Mouse (Mus musculus) ES-E14 (cell line): ENCODE results near the gene Rnpepl1. TPM values are rescaled to one million over a fixed set of nuclear protein-coding genes. Genes with fewer than 3 reads are reported as not detected.
A peak's percentile ranks its signal among the peaks of the same experiment; 100 is the strongest.
"Not testable (repeated sequence)": the region's sequence is repeated elsewhere in the genome, so short reads cannot be mapped to it uniquely, and the experiment has no call there.

Experiments
- DNase-seq: peaks from one replicate; pipeline ENCODE4 v3.0.0-alpha.2; 2013; ENCODE audit warnings: low read depth, low spot score
- H3K27ac ChIP-seq: 2 replicates; pipeline ENCODE4 v1.5.1; 2012; ENCODE audit warnings: low read depth, mild to moderate bottlenecking, low read length, moderate library complexity, mixed read lengths; ENCODE audit not compliant: poor library complexity, insufficient read depth, severe bottlenecking
- H3K36me3 ChIP-seq: 2 replicates; pipeline ENCODE4 v1.6.1; 2012; ENCODE audit warnings: mild to moderate bottlenecking, low read length, moderate library complexity, mixed read lengths; ENCODE audit not compliant: control insufficient read depth, poor library complexity, insufficient read depth, severe bottlenecking
- H3K4me1 ChIP-seq, 2 experiments: fragments of 150-350 bp in 1 of 2; sonication (generic) in 1 of 2; 2 replicates each; pipeline ENCODE4 v1.6.1; 2012; ENCODE audit warnings: low read length in 2 of 2, mild to moderate bottlenecking in 1 of 2, mixed read lengths in 1 of 2; ENCODE audit not compliant: control insufficient read depth in 2 of 2, insufficient read depth in 2 of 2, poor library complexity in 1 of 2
- H3K4me3 ChIP-seq, 2 experiments: fragments of 150-350 bp in 1 of 2; sonication (generic) in 1 of 2; 2 replicates each; pipeline ENCODE4 v1.5.1; 2012; ENCODE audit warnings: low read length in 2 of 2, low read depth in 1 of 2, mild to moderate bottlenecking in 1 of 2, mixed read lengths in 1 of 2; ENCODE audit not compliant: insufficient read depth in 1 of 2, poor library complexity in 1 of 2, severe bottlenecking in 1 of 2
- H3K9ac ChIP-seq: 2 replicates; pipeline ENCODE4 v1.6.1; 2012; ENCODE audit warnings: low read depth, mild to moderate bottlenecking, low read length, mixed read lengths; ENCODE audit not compliant: poor library complexity, insufficient read depth, severe bottlenecking
- H3K9me3 ChIP-seq: fragments of 150-350 bp; sonication (generic); 2 replicates; pipeline ENCODE4 v1.6.1; 2012; ENCODE audit warnings: low read depth, mild to moderate bottlenecking, low read length; ENCODE audit not compliant: control insufficient read depth, insufficient read depth
- CHD2 ChIP-seq: IDR thresholded peaks from 2 replicates; pipeline ENCODE4 v1.6.1; 2014; ENCODE audit warnings: mild to moderate bottlenecking, low read depth, low read length, inconsistent platforms
- HCFC1 ChIP-seq: IDR thresholded peaks from 2 replicates; pipeline ENCODE4 v1.6.1; 2012; ENCODE audit warnings: low read length, inconsistent platforms, borderline replicate concordance; ENCODE audit not compliant: insufficient read depth
- MAFK ChIP-seq: IDR thresholded peaks from 2 replicates; pipeline ENCODE4 v1.6.1; 2014; ENCODE audit warnings: mild to moderate bottlenecking, low read depth, low read length, inconsistent platforms; ENCODE audit not compliant: insufficient read depth
- ZC3H11A ChIP-seq: IDR thresholded peaks from 2 replicates; pipeline ENCODE4 v1.6.1; 2012; ENCODE audit warnings: low read depth, mild to moderate bottlenecking, inconsistent platforms, low read length, borderline replicate concordance
- ZNF384 ChIP-seq: IDR thresholded peaks from 2 replicates; pipeline ENCODE4 v1.6.1; 2012; ENCODE audit warnings: low read depth, low read length, inconsistent platforms
- in situ Hi-C, 2 experiments: fragments of 600-800 bp; cut with MboI; formaldehyde crosslinking; loops; one replicate each; pipeline ENCODE4 v1.15.1; 2025; ENCODE audit warnings: low sequenced_read_pairs in 2 of 2, inconsistent platforms in 1 of 2; ENCODE audit not compliant: unreplicated experiment in 2 of 2
- total RNA-seq: library from RNA; depleted of rRNA; stranded (reverse); fragments of 300-350 nt; gene quantifications from 2 replicates; pipeline ENCODE4 v1.2.3, GENCODE M21; 2012

Gene Rnpepl1
- total RNA-seq, 1 experiment = 15.8 TPM

DNA sequence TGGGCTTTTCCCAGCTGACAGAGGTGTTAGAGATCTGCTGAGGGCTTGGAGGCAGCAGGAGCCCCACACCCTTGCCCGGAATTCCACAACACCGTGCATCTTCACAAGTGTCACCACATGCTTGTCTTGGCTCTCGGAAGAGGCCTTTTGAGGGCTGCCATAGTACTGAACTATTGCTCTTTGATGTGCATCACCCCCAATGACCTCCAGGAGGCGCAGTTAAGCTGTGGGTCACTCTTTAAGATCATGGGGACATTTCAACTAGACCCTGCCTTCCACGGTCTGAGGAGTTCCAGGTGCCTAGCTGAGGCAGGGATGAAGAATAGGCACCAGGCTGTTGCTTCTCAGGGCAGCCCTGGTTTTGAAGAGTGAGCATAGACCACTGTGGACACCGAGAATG is 38.8 kb downstream of the Rnpepl1 start:
- H3K4me3 ChIP-seq = no peak overlapping the region
- H3K9ac ChIP-seq = no peak overlapping the region
- H3K27ac ChIP-seq = no peak overlapping the region
- TF ChIP-seq CHD2 (no peak), ZNF384 (no peak), MAFK (no peak), HCFC1 (no peak), ZC3H11A (0 out of 2 replicates have a peak, but pooled peaks have one; percentile 6)
- H3K9me3 ChIP-seq = no peaks in the 10 kb centered on the region
- in situ Hi-C loops = no loop called here
- peak; percentile 36 for DNase-seq
- H3K36me3 ChIP-seq = peaks cover 12% of the 10 kb centered on the region; the same call in 1 of the 2 replicates
- no peaks in the 10 kb centered on the region for H3K4me1 ChIP-seq

DNA sequence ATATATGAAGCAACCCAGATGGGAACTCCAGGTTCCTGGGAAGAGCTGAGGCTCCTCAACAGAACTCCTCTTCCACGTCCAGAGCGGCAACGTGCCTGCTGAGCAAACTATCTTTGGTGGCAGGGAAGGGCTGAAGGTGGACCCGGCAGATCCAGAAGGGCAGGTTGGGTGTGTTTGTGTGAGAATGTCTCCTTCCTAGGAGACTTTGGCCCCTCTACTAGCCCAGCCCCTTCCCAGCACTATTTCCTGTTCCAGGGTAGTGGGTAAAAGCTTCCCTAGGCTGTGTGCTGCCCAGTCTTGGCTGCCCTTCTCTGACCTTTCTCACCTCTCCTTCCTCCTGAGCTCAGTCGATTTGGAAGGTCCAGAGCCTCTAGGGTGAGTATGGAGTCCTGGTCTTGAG is 40.0 kb downstream of the Rnpepl1 start, which contains the start of gene Gpr35:
TSS of gene Gpr35 (plus strand) at position 259 of the 400 bp plus-strand sequence.
- no peak for TF ChIP-seq ZNF384
- TF ChIP-seq ZC3H11A = no peak
- TF ChIP-seq CHD2 = no peak
- DNase-seq = no peak
- H3K9me3 ChIP-seq = no peaks in the 10 kb centered on the region
- H3K4me1 ChIP-seq = no peaks in the 10 kb centered on the region
- H3K9ac ChIP-seq = no peak within 1 kb of the TSS
- in situ Hi-C loops = no loop called here
- peaks cover 8% of the 10 kb centered on the region; the same call in 1 of the 2 replicates for H3K36me3 ChIP-seq
- no peak within 1 kb of the TSS for H3K4me3 ChIP-seq
- no peak within 1 kb of the TSS for H3K27ac ChIP-seq

DNA sequence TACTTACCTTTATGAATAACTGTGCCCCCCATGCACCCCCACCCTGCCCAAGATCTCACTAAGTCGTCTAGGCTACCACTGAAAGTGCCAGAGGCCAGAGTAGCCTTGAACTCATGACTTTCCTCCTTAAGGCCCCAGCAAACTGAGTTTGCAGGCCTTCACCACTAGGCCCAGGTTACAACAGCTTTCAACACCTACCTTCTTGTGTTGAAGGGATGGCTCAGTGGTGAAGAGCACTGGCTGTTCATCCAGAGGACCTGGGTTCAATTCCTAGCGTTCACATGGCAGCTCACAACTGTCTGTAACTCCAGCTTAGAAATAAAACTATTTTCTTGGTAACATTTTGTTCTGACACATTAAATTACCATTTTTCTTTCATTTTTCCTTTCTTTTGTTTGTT is 43.1 kb downstream of the Rnpepl1 start:
- DNase-seq = no peak
- in situ Hi-C loops = no loop called here
- Histone ChIP-seq H3K36me3 (no peaks in the 10 kb centered on the region), H3K27ac (no peak overlapping the region), H3K9ac (no peak overlapping the region), H3K4me3 (no peak overlapping the region), H3K9me3 (no peaks in the 10 kb centered on the region), H3K4me1 (no peaks in the 10 kb centered on the region)
- TF ChIP-seq MAFK (no peak), ZNF384 (no peak), HCFC1 (no peak), CHD2 (no peak), ZC3H11A (no peak)

DNA sequence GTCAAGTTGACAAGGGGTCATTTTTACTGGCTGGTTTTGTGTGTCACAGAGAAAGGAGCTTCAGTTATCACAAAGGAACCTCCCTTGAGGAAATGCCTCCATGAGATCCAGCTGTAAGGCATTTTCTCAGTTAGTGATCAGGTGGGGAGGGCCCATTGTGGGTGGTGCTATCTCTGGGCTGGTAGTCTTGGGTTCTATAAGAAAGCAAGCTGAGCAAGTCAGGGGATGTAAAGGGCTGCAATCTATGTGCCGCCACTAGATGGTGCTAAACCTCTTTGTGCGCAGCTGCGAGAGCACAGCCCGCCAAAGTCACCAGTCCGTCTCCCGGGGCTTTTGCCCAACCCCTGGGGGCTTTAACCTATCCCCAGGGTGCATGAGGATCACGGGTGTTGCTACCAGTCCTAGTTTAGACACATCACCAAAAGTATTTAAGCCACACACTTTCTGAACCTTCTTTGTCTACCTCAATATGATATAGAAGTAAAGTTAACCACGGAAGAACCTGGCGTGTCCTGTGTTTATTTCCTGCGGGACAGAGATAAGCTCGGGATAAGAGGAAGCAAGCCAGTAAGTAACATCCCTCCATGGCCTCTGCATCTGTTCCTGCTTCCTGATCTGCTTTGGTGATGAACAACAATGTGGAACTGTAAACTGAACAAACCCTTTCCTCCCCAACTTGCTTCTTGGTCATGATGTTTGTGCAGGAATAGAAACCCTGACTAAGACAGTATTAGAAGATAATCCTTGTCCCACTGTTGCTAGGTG is 46.2 kb downstream of the Rnpepl1 start:
- H3K4me1 ChIP-seq, H3K9me3 ChIP-seq, in situ Hi-C loops, DNase-seq, H3K27ac ChIP-seq, H3K36me3 ChIP-seq: not testable (repeated sequence)
- peak overlapping the region; percentile 24 to 48; a peak in 3 of 4 replicates for H3K4me3 ChIP-seq
- peak overlapping the region; percentile 57; the same call in 1 of the 2 replicates for H3K9ac ChIP-seq

- in situ Hi-C loops = no loop called here
- Histone ChIP-seq H3K27ac (no peak overlapping the region), H3K36me3 (no peaks in the 10 kb centered on the region), H3K4me1 (no peaks in the 10 kb centered on the region), H3K4me3 (no peak overlapping the region), H3K9me3 (no peaks in the 10 kb centered on the region), H3K9ac (no peak overlapping the region)
- DNase-seq = no peak
- TF ChIP-seq ZNF384 = no peak
- no peak for TF ChIP-seq HCFC1
- TF ChIP-seq ZC3H11A = no peak
- no peak for TF ChIP-seq CHD2
These were observed 48.4 kb downstream of the Rnpepl1 start for GRCm38 (mm10) chr1:92958999-92959398.

DNA sequence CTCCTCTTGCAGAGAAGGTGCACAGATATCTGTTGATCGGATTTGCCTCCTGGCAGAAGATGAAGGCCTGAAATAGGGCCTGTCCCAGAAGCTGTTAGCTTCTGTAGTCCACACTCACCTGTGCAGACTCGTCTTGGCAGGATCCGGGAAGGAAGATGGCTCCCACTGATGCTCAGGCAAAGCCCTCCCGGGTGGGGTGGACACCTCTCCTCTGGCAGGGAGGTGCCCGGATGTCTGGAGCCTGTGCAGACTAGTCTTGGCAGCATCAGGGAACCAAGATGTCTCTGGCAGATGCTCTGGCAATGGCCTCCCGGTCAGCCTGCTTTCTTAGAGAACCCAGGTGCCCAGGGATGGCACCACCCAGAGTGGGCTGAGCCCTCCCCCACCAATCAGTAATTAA is 60.2 kb downstream of the Rnpepl1 start:
- H3K36me3 ChIP-seq, H3K9ac ChIP-seq, H3K4me1 ChIP-seq, H3K4me3 ChIP-seq, H3K9me3 ChIP-seq, in situ Hi-C loops, DNase-seq, H3K27ac ChIP-seq: not testable (repeated sequence)
